Mouse (Mus musculus) embryonic fibroblast, embryonic 13.5 days (primary cell): ENCODE measurements around the gene Tekt4.

Experiments used
- CTCF ChIP-seq: IDR thresholded peaks from 2 replicates; pipeline ENCODE4 v1.5.1; 2011; ENCODE audit warnings: mild to moderate bottlenecking, control low read depth, low read length, moderate library complexity, borderline replicate concordance; ENCODE audit not compliant: insufficient read depth
- POLR2A ChIP-seq: IDR thresholded peaks from 2 replicates; pipeline ENCODE4 v1.6.1; 2011; ENCODE audit warnings: low read depth, mild to moderate bottlenecking, control low read depth, low read length, moderate library complexity

DNA sequence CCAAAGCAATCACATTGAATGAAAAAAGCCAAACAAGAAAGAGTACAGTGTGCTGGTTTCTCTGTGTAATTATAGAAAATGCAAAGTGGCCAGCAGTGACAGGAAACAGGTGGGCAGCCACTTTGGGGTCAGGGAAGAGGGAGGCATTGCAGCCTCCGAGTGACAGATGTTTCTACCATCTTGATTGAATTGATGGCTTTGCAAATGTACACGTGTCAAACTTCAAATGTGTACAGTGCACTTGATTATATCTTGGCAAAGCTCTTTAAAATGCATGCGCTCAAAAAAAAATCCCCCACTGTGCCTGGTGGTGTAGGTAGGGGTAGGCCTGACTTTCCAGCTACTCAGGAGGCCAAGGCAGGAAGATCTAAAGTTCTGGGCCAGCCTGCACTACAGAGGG lies 11.5 kb upstream of the Tekt4 start:
- TF ChIP-seq POLR2A (no peak), CTCF (no peak)
